Mouse (Mus musculus) kidney, postnatal 25 days (tissue): ENCODE measurements around the gene Zic4.

Experiments used
- DNase-seq, 2 experiments: peaks; one replicate each; pipeline ENCODE4 v3.0.0; 2021; ENCODE audit warnings: mixed read lengths in 2 of 2

Gene Zic4

DNA sequence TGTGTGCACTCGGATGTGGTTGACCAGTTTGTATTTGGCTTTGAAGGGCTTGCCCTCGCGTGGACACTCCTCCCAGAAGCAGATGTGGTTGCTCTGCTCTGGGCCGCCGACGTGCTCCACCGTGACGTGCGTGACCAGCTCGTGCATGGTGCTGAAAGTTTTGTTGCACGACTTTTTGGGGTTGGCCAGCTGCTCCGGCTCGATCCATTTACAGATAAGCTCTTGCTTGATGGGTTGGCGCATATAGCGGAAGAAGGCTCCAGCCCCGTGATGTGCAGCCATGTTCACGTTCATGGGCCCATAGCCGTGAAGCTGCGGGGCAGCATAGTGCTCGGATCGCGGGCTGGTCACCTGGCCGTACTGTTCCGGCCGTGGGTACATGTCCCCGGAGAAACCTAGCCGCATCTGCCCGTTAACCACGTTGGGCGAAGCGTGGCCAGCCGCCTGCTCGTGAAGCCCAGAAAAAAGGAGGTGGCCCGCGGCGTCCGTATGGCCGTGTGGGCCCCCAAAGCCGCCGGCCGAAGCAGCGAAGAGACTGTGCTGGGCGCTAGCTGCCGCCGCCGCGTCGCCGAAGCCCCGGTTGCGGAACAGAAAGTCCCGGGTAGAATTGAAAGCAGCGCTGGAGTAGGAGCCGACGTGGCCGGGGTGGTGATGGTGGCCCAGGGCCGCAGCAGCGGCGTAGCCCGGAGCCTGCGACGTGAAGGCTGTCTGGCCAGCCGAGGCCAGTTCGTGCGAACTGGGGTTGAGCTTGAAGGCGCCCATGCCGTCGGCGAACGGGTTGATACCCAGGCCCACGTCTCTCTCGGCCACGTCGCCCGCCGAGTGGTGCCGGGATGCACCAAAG, 2.1 kb downstream of the Zic4 start:
- DNase-seq = no peak

GRCm38 (mm10) chr9:91364971-91365501, 2.8 kb downstream of the Zic4 start:
- DNase-seq = no peak

- no peak for DNase-seq
These were observed 3.5 kb downstream of the Zic4 start, which contains the start of gene Zic1 for GRCm38 (mm10) chr9:91365664-91366063. Gene Zic1 (minus strand): TSS chr9:91365810.

DNA sequence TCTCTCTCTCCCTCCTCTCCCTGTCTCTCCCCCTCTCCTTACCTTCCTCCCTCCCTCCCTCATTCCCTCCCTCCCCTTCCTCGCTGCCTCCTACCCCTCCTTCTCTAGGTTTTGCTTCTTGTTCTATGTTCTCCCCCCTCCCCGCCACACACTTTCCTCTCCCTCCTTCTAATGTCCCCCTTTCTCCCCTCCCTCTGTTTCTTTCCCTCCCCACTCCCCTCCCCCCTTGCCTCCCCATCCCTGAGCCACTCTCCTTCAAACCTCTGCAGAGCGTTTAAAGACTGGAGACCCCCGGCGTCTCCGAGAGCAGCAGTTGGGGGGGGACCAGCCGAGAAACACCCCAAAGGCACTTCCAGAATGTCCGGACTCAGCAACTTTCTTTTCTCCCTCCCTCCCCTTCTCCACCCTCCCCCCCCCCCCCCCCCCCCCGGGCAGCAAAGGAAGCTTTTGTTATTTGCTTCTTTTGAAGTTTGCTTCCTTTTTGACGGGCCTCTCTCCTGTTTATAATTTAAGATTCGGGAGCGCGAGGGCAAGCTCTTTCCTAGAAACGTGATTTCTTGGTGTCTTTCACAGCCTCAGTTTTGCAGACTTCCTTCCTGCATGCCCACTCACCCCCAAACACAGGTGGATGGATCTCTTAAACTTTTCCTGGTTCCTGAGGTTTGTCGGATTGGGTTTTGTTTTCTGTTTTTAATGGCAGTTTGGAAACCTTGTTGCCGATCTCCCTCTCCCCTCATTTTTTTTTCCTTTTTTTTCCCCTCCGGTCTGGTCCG, 4.2 kb downstream of the Zic4 start:
- no peak for DNase-seq

DNA sequence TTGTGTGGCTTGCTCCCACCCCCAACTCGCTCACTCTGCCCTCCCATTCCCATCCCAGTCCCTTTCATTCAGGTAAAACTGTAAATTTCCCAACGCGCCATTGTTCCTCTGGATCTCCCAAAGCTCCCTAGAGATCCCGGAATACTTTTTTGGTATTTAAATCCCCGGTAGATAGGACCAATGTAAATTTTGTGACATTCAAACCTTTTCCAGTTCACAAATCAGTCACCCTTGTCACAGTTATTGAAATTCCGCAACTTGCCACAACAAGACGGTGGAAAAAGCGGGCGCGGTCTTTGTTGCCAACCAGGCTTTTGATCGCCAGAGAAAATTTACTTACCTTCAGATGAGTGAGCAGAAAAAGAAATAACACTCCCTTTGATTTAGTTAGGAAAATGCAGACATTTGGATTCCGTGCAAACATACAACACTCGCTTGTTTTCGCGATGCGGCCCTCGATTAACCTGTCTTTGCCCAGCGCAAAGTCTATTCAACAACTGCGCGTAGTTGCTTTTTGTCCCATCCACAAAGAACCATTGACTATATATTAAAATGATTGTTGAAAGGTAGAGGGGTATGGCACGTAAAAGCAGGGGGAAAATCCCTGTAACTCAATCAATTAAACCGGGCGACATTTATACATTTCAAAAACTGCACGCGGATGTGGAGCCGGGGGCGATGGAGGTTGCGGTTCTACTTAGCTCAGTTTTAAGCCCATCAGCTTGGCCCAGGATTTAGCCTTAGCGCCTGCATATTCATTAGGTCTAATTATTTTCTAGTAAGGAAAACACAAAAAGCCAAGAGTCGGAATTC, 5.0 kb downstream of the Zic4 start:
- DNase-seq = no peak

GRCm38 (mm10) chr9:91368150-91368549, 5.9 kb downstream of the Zic4 start:
- no peak for DNase-seq

DNA sequence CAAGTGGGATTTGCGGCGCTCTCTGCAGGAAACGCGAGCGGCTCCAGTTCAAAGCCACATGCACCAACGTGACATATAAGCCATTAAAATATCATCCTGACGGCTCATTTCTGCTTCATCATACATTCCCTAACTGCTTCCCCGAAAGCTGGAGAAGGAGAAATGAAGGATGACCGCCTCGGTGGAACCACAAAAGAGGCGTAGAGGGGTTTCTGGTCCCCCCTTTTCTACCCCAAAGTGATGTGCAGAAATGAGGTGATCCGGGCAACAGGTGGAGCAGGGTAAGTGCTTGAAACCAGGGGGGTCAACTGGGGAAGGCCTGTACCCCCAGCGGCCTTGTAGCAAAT, 6.7 kb downstream of the Zic4 start:
- DNase-seq = no peak

DNA sequence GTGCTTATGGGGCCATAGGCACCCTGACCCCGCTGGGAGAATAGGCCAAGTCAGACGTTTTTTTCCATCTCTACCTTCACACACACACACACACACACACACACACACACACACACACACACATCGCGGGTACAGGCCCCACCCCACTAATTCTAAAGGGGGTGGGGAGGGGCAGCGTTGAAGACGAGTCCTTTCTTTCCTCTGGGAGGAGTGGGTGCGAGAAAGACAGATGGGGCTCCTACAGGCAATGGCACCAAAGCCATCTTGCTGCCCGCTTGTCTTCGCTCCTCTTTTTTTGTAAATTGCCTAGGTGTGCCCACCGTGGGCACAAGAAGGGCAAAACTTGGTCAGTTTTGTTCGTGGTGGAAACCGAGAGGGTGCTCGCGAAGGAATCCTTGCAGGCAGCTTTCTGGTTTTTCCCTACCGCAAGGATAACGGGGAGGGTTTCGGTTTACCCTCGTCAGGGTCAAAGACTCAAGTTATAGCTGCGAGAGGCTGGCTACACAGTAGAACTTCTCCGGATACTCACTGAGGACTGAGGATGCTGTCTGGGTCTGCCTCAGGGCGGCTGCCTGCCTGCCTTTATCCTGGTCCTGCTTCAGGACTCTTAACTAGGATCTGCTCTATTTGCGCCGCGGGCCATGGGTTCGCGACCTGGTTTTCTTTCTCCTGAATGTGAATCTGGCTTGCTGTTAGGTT, 7.2 kb downstream of the Zic4 start:
- peak in 1 of 2 experiments; percentile 21 for DNase-seq

- peak in 1 of 2 experiments; percentile 21 for DNase-seq
These were observed 8.0 kb downstream of the Zic4 start for GRCm38 (mm10) chr9:91370191-91370708.

DNA sequence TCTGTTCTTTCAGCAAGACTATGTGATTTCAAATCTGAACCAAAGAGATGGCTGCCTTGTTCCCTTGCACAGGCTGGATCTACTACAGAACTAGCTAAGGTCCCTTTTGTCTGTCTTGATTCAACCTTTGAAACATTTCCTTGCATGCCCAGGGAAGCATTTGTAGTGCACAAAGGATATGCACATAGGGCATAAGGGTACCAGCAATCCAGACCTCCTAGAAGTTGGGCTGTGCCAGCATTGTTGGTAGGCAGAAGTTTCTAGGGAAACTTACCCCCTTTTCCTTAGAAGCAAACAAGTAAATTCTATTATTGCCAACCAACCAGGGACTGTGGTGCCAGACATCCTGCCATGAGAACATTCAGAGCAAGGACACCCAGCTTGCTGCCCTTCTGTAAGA, 8.8 kb downstream of the Zic4 start:
- no peak for DNase-seq

GRCm38 (mm10) chr9:91371608-91372007, 9.4 kb downstream of the Zic4 start:
- no peak for DNase-seq

- DNase-seq = no peak
These were observed 11.8 kb downstream of the Zic4 start for GRCm38 (mm10) chr9:91373811-91374575.

- peak in 1 of 2 experiments; percentile 14 for DNase-seq
These were observed 12.5 kb downstream of the Zic4 start for GRCm38 (mm10) chr9:91374665-91375064.

- no peak for DNase-seq
These were observed 15.0 kb downstream of the Zic4 start for GRCm38 (mm10) chr9:91377036-91377872.

- no peak for DNase-seq
These were observed 15.6 kb downstream of the Zic4 start for GRCm38 (mm10) chr9:91377873-91378150.

DNA sequence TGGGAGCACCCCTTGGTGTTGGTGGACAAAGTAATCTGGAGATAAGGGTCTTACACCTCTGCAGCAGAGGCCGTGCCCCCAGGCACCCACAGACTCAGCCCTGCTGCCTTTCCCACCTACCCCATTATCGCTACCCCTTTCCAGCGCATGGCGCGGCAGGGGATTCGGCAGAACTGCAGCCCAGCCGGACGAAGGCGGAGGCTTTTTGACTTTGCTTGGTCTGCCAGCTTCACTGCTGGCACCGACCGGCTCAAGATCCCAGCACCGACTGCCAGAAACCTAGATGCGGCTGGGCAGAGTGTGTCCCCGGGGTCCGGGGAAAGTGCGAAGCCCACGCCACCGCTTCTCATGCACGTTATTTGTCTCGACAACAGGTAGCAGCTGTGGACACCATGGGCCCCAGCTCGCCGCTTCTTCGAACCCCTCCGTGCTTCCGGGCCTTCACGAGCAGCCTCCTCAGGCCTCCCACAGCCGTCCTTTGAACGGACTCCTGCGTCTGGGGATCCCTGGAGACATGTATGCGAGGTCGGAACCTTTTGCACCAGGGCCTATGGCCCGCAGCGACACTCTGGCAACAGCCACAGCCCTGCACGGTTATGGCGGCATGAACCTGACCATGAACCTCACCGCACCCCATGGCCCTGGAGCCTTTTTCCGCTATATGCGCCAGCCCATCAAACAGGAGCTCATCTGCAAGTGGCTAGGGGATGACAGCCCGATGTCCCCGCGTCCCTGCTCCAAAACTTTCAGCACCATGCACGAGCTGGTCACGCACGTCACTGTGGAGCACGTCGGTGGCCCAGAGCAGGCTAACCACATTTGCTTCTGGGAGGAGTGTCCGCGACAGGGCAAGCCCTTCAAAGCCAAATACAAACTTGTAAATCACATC, 16.4 kb downstream of the Zic4 start:
- no peak for DNase-seq

DNA sequence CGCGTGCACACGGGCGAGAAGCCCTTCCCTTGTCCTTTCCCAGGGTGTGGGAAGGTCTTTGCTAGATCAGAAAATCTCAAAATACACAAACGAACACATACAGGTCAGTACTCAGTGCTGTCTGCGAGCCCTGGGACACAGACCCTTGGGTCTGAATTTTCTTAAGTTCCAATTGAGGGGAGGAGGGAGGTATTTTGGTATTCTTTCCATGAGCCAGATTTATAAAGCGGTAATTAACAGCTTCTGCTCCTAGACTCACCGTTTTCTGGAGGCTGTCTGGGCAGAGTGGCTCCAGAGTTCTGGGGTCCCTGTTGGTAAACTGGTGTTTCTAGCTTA, 17.1 kb downstream of the Zic4 start:
- no peak for DNase-seq

- DNase-seq = no peak
These were observed 17.7 kb downstream of the Zic4 start for GRCm38 (mm10) chr9:91379781-91380457.

DNA sequence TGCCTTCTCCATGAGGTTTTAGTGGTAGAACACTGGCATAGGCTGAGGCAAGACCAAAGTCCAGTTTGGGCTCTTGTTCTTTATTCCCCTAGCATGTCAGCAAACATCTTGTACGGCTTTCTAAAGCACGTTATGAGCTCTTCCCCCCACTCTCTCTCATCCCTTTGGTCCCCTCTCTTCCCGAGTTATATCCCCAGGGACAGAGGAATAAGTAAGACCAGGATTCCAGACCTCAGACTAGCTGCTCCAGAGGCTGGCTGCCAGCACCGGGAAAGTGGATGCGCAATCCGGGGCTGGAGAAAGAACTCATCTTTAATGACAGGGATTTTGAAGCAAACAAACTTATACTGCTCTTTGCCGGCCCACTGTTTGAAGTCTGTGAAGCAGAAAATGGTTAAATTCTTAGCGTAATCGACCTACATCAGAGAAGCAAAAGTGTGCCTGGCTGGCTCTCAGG, 18.3 kb downstream of the Zic4 start:
- no peak for DNase-seq
